Mouse (Mus musculus) kidney, postnatal 25 days (tissue): ENCODE results near the gene Srgn.
"Not testable (repeated sequence)": the region's sequence is repeated elsewhere in the genome, so short reads cannot be mapped to it uniquely, and the experiment has no call there.

ENCODE experiments used
- DNase-seq, 2 experiments: peaks; one replicate each; pipeline ENCODE4 v3.0.0; 2021; ENCODE audit warnings: mixed read lengths in 2 of 2

The Srgn gene

GRCm38 (mm10) chr10:62481108-62481852 is 46.0 kb downstream of the Srgn start:
- DNase-seq: no peak

GRCm38 (mm10) chr10:62476980-62477379 is 50.3 kb downstream of the Srgn start:
- DNase-seq: no peak

- no peak for DNase-seq
Observed at GRCm38 (mm10) chr10:62474944-62475343, 52.3 kb downstream of the Srgn start.

GRCm38 (mm10) chr10:62471105-62471504 is 56.1 kb downstream of the Srgn start:
- no peak for DNase-seq

- DNase-seq: no peak
Observed at GRCm38 (mm10) chr10:62469736-62470135, 57.5 kb downstream of the Srgn start.

GRCm38 (mm10) chr10:62461321-62461720 is 65.9 kb downstream of the Srgn start:
- no peak for DNase-seq

GRCm38 (mm10) chr10:62452001-62452400 is 75.2 kb downstream of the Srgn start:
- DNase-seq: not testable (repeated sequence)

GRCm38 (mm10) chr10:62450280-62450640 is 77.0 kb downstream of the Srgn start:
- peak in 1 of 2 experiments; percentile 48 for DNase-seq

GRCm38 (mm10) chr10:62449364-62450279 is 77.6 kb downstream of the Srgn start, which contains the start of the genes 4930507D05Rik and Supv3l1:
Gene 4930507D05Rik (plus strand): TSS chr10:62449489.
Gene Supv3l1 (minus strand): TSS chr10:62449738.
- peak; percentile 92 to 93 for DNase-seq
